Mouse (Mus musculus) testis, postnatal 14 days (tissue): ENCODE results near the gene Nrbp1.
"Not testable (repeated sequence)": the region's sequence is repeated elsewhere in the genome, so short reads cannot be mapped to it uniquely, and the experiment has no call there.

ENCODE experiments used
- DNase-seq: peaks from one replicate; pipeline ENCODE4 v3.0.0; 2021; ENCODE audit warnings: low spot score

Gene Nrbp1

DNA sequence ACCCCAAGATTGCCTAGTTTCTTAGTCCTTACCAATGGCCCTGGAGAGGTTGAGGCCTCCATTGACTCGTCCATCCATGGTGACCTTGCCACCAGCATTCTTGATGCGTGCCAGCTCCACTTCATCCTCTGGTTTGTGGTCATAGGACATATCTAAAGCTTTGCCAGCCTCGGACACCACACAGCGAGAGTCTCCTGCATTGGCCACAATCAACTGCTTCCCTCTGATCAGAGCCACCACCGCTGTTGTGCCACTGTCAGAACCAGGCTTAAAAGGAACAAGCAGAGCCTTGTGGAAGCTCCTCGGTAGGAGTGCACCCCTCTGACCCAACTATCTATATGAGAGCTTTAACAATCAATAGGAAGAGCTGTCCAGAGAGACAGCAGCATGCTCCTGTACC lies 36.2 kb upstream of the Nrbp1 start:
- DNase-seq, result no peak

DNA sequence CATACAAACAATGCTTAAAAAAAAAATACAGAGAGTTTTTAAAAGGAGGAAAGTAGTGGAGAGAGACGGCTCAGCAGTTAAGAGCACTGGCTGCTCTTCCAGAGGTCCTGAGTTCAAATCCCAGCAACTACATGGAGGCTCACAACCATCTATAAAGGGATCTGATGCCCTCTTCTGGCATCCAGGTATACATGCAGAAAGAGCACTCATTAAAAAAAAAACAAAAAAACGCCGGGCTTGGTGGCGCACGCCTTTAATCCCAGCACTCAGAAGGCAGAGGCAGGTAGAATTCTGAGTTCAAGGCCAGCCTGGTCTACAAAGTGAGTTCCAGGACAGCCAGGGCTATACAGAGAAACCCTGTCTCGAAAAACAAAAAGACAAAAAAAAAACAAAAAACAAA lies 24.1 kb upstream of the Nrbp1 start:
- DNase-seq, result not testable (repeated sequence)

DNA sequence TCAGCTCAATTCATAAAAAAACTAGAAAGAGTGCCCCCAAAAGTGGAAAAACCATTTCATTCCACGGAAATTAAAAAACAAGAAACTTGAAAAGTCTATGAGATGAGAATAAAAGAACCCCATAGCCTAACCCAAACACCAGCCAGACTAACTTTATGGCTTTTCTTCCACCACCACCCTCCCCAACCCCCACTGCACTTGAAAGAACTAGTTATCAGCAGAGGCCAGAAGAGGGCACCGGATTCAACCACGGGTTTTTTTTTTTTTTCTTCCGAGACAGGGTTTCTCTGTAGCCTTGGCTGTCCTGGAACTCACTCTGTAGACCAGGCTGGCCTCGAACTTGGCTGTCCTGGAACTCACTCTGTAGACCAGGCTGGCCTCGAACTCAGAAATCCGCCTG lies 22.4 kb upstream of the Nrbp1 start:
- no peak for DNase-seq

DNA sequence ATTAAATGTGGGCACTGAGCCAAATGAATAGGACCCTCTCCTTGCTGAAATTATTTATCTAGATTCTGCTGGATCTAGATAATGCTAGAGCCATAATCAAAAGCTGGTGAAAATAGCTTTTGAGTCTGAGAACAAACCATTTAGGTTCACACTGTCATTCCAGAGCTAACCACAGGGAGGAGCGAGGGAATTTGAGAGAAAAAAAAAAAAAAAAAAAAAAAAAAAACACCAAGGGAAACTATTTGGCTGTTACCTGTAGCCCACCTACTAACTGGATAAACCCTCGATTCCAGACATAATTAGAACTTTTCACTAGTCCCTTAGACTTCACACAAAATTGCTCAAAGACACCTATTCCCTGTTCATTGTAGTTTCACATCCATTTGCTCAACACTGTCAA lies 21.6 kb upstream of the Nrbp1 start:
- DNase-seq, result no peak

DNA sequence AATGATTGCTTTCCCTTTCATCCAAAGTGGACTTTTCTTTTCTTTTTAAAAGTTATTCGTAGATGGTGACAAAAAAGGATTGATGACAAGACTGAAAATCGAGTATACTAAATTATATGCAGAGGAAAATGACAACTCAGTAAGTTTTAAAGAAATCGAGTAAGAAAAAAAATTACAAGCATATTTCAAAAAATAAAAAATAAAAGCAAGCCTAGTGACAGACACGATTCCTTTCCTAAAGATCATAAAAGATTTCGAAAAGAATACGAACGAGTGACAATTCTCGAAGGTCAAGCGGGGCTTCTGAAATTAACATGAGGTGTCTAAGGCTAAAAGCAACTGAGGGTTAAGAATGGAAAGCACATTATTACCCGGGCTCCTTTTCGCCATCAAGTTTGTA lies 21.2 kb upstream of the Nrbp1 start:
- DNase-seq, result no peak

DNA sequence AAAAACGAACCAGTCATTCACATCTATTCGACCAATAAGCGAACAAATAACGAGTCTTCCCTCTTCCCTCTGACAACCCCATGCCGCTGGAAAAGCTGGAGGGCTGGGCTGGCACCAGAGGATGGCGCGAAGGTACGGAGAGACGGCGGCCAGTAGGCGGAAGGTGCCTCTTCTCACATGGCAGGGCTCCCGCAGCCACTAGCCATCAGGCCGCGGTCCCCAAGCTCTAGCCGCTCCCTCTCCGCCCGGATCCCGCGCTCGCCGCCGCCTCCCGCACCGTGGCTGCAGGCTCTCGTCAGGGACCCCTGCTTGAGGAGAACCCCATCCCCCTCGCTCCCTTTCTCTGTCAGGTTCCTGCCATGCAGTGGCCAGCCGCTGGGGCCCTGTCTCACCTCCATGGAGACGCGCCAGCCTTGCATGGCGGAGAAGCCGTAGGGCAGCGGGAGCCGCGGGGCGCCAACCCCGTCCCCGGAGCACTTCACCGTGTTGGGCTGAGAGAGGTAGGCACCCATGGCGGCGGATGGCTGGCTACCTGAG lies 20.7 kb upstream of the Nrbp1 start:
- no peak for DNase-seq

DNA sequence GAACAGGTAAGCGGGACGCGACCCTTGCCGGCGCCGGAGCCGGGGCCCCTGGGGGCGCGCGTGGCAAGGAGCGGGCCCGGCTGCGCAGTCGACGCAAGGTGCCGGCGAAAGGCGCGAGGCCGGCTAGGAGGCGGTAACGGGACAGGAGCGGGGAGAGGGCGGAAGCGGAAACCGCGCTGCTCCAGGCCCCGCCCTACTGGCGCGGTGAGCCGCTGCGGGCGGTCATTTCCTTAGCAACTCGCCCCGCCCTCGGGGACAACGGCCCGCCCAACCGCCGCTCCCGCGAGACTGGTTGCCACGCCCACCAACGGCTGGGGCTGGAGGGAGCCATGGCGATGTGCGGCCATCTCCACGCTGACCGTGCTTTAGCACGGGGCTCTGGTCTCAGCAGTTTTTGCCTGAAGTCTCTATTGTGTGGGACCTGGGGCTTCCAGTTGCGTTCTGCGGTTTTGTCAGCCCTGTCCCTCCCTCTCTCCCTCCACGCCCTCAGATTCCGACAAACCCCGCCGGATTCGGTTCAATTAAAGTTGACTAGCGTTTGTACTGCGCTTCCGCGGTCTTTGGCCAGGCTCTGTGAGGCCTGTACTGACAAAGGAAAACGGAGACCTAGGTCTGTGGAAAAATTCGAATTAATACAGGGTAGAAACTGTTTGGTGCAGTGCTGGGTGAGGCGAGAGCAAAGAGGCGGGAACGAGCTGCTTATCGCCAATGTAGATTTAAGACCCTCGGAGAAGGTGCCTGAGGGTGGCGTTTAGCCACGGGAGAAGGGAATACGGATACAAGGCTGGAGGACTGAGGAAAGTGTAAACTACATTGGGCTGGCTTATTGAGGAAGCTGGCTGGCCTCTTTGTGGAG lies 20.0 kb upstream of the Nrbp1 start, which contains the start of gene Ppm1g:
Gene Ppm1g (minus strand): TSS at position 240 of the 856 bp plus-strand sequence.
- DNase-seq, result peak; percentile 97

DNA sequence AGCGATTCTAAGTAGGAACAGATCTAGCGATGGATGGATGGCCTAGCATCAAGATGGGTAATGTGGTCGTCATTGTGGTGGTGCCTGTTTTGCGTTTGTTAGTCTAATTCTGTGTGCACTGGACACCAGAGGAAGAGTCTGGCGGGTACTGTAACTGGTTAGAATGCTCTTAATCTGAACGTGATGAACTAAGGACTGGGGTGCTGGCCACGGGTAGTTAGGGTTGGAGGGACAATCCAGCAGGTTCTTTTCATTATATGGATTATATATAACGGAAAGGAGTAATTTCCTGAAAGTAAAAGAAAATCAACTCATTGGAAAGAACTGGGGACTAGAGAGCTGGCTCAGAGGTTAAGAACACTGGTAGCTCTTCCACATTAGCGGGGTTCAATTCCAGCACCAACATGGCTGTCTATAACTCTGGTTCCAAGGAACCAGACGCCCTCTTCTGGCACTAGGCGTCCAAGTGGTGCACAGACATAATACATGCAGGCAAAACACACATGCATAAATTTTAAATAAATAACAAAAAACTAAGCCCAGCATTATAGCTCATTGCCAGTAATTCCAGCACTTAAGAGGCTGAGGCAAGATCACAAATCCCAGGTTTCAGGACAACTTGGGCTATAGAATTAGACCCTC lies 19.2 kb upstream of the Nrbp1 start:
- no peak for DNase-seq

DNA sequence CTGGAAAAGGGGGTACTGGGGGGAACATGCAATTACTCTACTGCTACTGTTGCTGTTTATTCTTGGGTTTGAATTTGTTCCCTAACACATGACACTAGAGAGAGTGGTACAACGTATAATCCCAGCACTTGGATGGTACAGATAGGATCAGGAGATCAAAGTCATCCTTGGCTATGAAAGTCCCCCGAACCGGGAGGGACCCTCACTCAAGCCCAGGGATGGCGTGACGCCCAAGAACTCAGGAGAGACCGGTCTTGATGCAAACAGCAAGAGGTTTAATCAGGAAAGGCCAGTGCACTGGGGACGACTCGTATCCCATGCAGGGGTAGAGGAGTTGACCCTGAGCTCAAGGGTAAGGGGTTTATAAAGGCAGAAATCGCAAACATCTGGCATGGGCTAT lies 18.0 kb upstream of the Nrbp1 start:
- no peak for DNase-seq

DNA sequence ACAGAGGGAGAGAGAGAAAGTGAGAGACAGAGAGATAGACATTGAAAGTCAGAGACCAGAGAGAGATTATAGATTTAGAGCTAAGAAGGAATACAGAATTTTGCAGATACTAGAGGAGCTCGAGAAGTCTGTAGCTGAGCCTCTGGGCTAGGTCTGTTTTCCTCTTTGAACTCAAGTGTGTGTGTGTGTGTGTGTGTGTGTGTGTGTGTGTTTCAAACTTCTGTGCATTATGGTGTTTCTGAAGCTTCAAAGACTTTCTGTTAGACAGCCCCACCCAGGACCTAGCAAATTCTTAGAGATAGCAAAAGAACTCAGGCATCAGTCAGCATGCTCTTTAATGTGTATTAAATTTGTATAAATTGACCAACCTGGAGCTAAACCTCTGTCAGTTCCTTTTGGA lies 14.0 kb upstream of the Nrbp1 start:
- no peak for DNase-seq

DNA sequence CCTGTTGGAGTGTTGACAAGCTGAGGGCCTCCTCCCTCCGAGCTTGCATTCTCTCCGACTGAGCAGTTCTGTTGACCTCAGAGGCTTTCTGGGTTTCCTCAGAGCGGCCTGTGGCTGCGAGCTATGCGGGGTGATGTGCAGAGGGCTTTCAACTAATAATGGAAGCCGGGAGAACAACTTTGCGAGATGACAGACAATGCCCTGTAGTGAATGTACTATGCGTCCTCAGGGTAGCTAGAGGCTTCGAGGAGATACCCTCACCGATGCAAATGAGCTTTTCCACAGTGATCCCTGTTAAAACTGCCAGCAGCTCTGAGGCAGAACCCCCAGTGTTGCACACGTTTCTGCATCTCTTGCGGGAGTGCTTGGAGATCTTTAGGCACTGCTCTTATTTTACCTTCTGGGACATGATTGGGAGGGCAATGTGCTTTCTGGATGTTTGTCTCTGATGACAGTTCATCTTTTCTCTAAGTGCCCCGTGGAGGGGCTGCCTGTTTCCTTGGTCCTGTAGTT lies 914 bp downstream of the Nrbp1 start:
- DNase-seq, result no peak

DNA sequence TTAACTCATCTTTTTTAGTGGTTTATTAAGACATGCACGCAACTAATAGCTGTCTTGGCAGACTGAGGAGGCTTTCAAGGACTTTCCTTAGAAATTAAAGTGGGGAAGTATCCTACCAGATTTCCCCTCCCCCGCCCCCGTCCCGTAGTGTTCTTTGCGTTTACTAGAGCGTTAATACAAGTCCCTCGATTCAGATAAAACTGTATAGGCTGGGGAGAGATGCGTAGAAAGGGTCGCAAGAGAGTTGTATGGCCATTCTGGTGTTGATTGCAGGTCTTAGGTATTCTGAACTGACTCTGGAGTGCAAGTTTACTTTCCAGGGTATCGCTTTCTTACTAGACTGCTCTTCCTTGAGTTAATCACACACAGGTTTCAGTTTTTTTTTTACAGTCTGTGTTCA lies 1.5 kb downstream of the Nrbp1 start:
- DNase-seq, result no peak

DNA sequence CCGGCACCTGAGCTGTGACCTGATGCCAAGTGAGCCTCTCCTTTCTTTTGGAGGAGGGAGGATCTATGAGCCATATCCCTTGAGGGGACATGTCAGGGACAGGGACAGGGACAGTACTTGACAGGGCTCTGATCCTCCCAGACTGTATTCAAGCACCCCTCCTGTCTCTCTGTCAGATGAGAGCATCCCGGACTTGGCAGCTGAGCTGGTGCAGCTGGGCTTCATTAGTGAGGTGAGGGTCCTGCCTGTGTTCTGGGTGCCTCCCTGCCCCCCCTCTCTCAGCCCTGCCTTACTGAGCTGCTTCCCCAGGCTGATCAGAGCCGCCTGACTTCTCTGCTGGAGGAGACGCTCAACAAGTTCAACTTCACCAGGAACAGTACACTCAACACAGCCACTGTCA lies 10.1 kb downstream of the Nrbp1 start:
- DNase-seq, result no peak

DNA sequence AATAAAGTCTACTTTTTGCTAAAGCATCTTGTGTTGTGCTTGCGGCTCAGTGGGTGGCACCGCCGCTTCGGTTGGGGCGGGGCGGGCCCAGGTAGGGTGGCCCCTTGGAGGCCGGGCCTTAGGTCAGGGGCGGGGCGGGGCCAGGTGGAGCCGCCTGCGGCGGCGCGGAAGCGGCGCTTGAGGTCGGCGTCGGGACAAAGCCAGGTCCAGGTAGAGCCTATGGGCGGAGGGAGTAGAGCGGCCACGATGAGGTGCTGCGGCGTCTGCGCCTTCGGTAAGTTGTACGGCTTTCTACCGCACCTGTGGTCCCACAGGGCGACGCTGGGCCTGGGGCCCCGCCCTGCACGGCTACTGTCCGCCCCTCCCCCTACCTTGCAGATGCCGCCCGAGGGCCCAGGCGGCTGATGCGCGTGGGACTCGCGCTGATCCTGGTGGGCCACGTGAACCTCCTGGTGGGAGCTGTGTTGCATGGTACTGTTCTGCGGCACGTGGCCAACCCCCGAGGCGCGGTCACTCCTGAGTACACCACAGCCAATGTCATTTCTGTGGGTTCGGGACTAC lies 11.0 kb downstream of the Nrbp1 start, which contains the start of gene Krtcap3:
Gene Krtcap3 (plus strand): TSS at position 151 of the 561 bp plus-strand sequence.
- DNase-seq, result peak; percentile 78

DNA sequence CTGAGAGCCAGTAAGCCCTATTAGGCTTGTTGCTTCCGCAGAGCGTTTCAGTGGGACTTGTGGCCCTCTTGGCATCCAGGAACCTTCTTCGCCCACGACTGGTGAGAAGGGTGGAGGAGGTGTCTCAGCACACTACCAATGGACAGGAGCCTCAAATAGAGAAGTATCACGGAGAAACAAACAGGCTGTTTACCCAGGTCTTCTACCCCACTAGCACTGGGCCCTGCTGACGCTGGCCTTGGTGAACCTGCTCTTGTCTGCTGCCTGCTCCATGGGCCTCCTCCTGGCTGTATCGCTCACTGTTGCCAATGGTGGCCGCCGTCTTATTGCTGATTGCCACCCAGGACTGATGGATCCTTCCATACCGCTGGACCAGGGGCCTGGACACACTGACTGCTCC lies 11.5 kb downstream of the Nrbp1 start:
- no peak for DNase-seq

DNA sequence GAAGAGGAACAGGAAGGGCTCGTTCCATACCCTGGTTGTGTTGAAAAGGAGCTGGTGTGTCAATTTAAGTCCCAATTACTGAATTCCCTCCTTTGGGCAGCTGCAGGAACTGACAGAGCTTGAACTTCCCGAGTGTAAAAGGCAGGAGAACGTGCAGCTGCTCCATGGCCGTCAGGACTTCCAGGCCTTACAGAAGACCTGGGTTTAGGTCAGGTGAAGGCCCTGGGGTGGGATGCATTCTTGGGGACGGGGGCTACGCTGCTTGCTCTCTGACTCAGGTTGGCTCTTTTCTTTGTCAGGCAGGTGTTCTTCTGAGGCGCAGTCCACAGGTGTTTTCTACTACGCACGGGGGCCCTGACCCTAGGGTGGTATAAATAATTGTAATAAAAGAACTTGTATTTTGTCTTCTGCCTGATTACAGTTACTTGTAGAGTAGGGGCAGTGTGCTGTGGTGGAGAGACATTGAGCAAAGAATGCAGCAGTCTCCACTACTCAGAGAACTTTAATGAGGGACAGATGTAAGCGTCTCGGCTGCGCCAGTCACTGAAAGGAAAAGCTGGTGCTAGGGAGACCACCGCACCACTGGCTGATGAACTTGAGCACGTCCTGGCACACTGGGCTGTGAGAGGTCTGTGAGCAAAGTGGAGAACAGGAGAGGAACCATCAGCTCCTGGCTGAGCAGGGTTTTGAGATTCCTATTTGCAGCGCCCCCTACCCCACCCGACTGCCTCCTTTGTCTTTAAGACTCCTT lies 12.3 kb downstream of the Nrbp1 start:
- DNase-seq, result no peak

DNA sequence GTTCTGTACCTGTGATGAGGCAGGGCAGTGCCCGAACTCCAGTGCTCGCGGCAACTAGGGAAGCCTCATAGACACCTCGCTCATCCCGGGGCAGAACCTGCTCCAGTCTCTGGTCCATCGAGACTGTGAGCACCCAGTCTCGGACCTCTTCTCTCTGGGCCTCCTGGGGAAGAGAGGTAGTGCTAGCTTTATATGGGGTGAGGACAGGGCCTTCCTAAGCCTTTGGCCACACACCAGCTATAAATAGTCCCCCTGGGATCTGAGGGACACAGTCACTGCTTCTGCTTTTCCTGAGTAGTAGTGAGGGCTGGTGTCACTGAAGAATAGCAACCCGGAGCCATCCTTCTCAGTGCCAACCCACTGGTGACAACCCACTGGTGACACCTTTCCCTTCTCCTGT lies 13.1 kb downstream of the Nrbp1 start:
- no peak for DNase-seq

DNA sequence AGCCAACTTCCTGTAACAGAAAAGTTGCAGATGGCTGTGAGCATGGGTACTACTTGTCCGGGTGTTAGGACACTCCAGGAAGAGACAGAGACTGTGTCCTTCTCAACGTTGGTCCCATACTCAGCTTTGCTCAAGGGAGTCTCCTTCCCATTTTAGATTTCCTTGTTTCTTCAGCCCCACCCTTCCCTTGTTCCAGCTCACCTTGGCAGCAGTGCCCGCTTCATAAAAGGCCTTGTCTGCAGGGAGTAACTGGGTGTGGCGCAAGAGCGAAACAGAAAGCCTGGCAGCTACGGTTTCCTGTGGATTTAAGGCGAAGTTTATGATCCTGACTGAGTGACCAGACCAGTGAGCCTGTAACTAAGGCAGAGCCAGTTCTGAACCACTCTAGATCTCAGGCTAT lies 13.8 kb downstream of the Nrbp1 start:
- no peak for DNase-seq

DNA sequence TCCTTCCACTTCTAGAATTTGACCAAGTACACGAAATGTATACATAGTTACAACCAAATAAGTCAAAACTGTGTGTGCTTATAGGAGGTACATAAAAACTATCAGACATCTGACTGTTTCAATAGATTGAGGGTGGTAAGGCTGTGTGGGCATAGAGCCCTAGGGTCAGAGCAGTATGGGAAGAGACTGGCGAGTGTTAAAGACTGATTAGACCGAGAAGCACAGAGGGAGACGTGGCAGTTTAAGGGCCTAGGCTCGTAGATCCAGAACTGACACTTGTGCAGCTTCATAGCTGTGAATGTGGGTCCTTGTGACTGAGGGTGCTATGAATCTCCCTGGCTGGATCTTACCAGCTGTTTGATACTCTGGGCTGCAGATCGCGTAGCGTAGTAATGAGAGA lies 14.2 kb downstream of the Nrbp1 start:
- no peak for DNase-seq

DNA sequence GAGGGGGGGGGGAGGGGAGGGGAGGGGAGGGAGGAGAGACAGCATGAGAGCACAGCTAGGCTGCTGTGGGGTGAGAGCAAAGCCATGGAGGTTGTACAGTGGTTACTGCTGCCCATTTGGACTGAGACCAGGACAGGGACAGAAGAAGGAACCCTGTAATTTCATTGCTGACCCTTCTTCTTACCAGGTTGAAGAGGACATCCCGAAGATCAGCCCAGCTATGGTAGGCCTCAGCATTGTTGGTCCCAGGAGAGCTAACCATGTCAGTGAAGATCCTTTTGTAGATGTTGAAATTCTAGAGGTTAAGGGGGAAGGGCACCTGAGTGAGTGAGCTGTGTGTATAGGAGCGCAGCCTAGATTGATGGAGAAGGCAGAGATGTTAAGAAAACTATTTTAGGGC lies 14.7 kb downstream of the Nrbp1 start:
- no peak for DNase-seq

DNA sequence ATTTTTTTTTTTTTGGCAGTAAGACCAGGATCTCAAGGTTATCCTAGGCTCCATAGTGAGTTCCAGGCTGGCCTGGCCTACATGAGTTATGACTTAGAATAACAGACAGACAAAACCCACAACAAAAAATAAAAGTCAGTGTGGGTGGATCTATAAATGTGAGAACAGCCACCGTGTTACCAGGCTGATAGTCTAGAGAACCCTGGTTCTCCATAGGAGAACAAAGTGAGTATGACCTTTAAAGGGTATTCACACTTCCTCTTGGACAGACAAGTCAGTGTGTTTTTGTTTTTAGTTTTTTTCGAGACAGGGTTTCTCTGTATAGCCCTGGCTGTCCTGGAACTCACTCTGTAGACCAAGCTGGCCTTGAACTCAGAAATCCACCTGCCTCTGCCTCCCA lies 15.3 kb downstream of the Nrbp1 start:
- DNase-seq, result no peak

DNA sequence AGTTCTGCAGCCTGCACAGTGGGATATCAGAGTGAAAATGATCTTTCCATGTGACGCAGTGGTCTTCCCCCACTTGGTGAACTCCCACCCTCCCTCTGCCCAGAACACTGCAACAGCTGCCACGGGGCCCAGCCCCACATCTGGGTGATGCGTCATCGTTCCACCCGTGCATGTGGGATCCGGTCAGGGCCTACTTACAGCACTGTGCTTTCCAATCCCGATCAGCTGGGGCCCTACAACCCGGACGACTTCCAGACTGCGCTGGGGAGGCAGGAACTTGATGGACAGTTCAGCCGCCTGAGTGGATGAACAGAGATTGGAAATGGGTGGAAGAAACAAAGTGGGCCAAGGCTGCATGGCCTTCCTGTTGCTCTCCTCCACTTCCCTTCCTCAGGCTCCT lies 17.0 kb downstream of the Nrbp1 start:
- DNase-seq, result no peak
